Comparison of ENCODE assay signal across 7 mouse cellular contexts in the genomic region with DNA sequence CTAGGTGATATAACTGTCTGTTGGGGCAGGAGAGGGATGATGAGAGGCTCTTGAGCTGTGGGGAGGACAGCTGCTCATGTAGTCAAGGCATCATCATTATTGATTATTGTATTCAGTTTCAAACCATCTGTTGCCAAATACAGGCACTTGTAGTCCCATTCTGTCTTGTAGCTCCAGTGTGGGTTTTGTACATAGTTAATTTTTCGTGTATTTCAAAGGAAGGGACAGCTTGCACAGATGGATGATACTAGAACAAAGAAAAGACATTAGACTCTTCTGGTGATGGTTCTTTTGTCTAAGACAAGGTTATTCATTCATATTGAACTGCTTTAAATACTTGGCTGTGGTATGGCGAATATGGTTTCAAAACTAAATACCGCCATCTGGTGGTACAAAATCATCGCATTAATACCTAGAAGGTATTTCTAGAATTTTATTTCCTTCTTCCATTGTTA.
DNase-seq lines count a peak whose midpoint lies in the region.

No protein-coding gene starts in this region.

- DNase-seq in layer of hippocampus, adult 11-12 months (ENCODE audit: low spot score) = peak; percentile 52
- no peak for DNase-seq in layer of hippocampus, postnatal 25 days (ENCODE audit: extremely low spot score in 1 of 2, low spot score in 1 of 2)
- DNase-seq in R1 (ENCODE audit: low read depth, low spot score) = peak; percentile 8
- DNase-seq in fibroblast of lung, adult 2 months (ENCODE audit: low read depth) = peak; percentile 28
- peak; percentile 57 for DNase-seq in layer of hippocampus, adult 9-11 months
- peak; percentile 33 for DNase-seq in retina, postnatal 7 days (ENCODE audit: low read depth, low spot score)
- DNase-seq in right cerebral cortex, postnatal 36 days (ENCODE audit: low spot score in 2 of 2) = no peak

Comparison
In these comparisons a context has a peak if more than half of its experiments do, and no peak if none do; other contexts are left out.
1. DNase-seq: peak in layer of hippocampus, adult 11-12 months (single experiment), R1 (single experiment), fibroblast of lung, adult 2 months (single experiment), layer of hippocampus, adult 9-11 months (single experiment) and retina, postnatal 7 days (single experiment); none in layer of hippocampus, postnatal 25 days (0 of 2) and right cerebral cortex, postnatal 36 days (0 of 2).